Mouse (Mus musculus) midbrain, embryonic 16.5 days (tissue): Measurements from ENCODE around the gene Cyth4. TPM values are rescaled to one million over a fixed set of nuclear protein-coding genes. Genes with fewer than 3 reads are reported as not detected.

Experiments used
- ATAC-seq: fragments of 200-750 bp; cut with Nextera tagmentation; 2 replicates; pipeline ENCODE4 v1.8.0; 2017; ENCODE audit warnings: moderate TSS enrichment
- H3K27ac ChIP-seq: fragments of 300-500 bp; sonication (generic); 2 replicates; pipeline ENCODE4 v1.5.1; 2014; ENCODE audit warnings: mild to moderate bottlenecking, low read length, mixed read lengths
- H3K27me3 ChIP-seq: fragments of 300-500 bp; sonication (generic); 2 replicates; pipeline ENCODE4 v1.6.1; 2014; ENCODE audit warnings: low read depth, low read length, mixed read lengths; ENCODE audit not compliant: control insufficient read depth, insufficient read depth
- H3K36me3 ChIP-seq: fragments of 300-500 bp; sonication (generic); 2 replicates; pipeline ENCODE4 v1.6.1; 2014; ENCODE audit warnings: mild to moderate bottlenecking, low read length, moderate library complexity, mixed read lengths; ENCODE audit not compliant: control insufficient read depth, insufficient read depth
- H3K4me1 ChIP-seq: fragments of 300-500 bp; sonication (generic); 2 replicates; pipeline ENCODE4 v1.6.1; 2014; ENCODE audit warnings: mild to moderate bottlenecking, low read length, mixed read lengths; ENCODE audit not compliant: control insufficient read depth, insufficient read depth
- H3K4me2 ChIP-seq: fragments of 300-500 bp; sonication (generic); 2 replicates; pipeline ENCODE4 v1.6.1; 2014; ENCODE audit warnings: mild to moderate bottlenecking, low read length, mixed read lengths
- H3K4me3 ChIP-seq: fragments of 300-500 bp; sonication (generic); 2 replicates; pipeline ENCODE4 v1.5.1; 2014; ENCODE audit warnings: low read depth, mild to moderate bottlenecking, low read length, moderate library complexity, mixed read lengths
- H3K9ac ChIP-seq: fragments of 300-500 bp; sonication (generic); 2 replicates; pipeline ENCODE4 v1.6.1; 2014; ENCODE audit warnings: low read depth, low read length, mixed read lengths
- H3K9me3 ChIP-seq: fragments of 300-500 bp; sonication (generic); replicated peaks from 2 replicates; pipeline ENCODE4 v1.6.1; 2014; ENCODE audit warnings: mild to moderate bottlenecking, low read length, mixed read lengths; ENCODE audit not compliant: control insufficient read depth, poor library complexity, severe bottlenecking
- WGBS: fragments of 180-500 bp; shearing (Covaris S2); extraction: QIAGEN DNeasy Blood & Tissue Kit; methylation state at CpG from one replicate; pipeline ENCODE4 v1.1.7; 2014; 5-methylcytosine and 5-hydroxymethylcytosine counted together
- polyA plus RNA-seq: library from polyadenylated mRNA; unstranded; fragments of >200 nt; fragmentation: Nextera tagmentation; extraction: Ambion mirVana; gene quantifications from 2 replicates; pipeline ENCODE4 v1.2.1, GENCODE M21; 2015

Cyth4 gene
- polyA plus RNA-seq, 1 experiment from 2014 or later = 5.3 TPM

- H3K9me3 ChIP-seq = no peaks in the 10 kb centered on the region
- H3K36me3 ChIP-seq = no peaks in the 10 kb centered on the region
- no peaks in the 10 kb centered on the region for H3K27me3 ChIP-seq
- no peak overlapping the region for H3K4me2 ChIP-seq
- H3K4me1 ChIP-seq = peaks cover 2% of the 10 kb centered on the region; the same call in 1 of the 2 replicates
- no peak for ATAC-seq
- no peak overlapping the region for H3K9ac ChIP-seq
- H3K4me3 ChIP-seq = no peak overlapping the region
- WGBS = 48% methylated on average over 8 of the region's 8 CpGs
- H3K27ac ChIP-seq = no peak overlapping the region
Observed at GRCm38 (mm10) chr15:78644606-78645005, 47.8 kb downstream of the Cyth4 start.

GRCm38 (mm10) chr15:78647746-78648145 lies 50.9 kb downstream of the Cyth4 start:
- H3K4me1 ChIP-seq = no peaks in the 10 kb centered on the region; the same call in 1 of the 2 replicates
- no peaks in the 10 kb centered on the region for H3K36me3 ChIP-seq
- H3K27me3 ChIP-seq = no peaks in the 10 kb centered on the region
- H3K9me3 ChIP-seq = no peaks in the 10 kb centered on the region
- H3K27ac ChIP-seq = no peak overlapping the region
- ATAC-seq = no peak
- no peak overlapping the region for H3K9ac ChIP-seq
- no peak overlapping the region for H3K4me2 ChIP-seq
- H3K4me3 ChIP-seq = no peak overlapping the region
- 87% methylated on average over 4 of the region's 4 CpGs for WGBS

DNA sequence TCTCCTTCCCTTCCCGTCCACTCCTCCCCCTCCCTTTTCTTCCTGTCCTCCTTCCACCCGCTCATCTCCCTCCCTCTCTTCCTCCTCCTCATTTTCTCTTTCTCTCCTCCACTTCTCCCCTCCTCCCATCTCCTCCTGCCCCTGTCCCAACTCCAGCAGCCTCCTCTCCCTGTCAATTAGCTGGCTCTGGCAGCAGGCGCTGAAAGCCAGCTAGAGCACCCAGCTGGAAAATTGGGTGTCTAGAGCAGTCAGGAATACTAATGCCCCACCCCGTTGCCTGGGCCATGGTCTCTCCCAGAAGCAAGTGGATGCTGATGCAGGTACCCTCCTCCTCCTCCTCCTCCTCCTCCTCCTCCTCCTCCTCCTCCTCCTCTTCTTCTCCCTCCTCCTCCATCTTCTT lies 54.3 kb downstream of the Cyth4 start:
- H3K4me2 ChIP-seq = no peak overlapping the region
- no peaks in the 10 kb centered on the region for H3K9me3 ChIP-seq
- H3K4me1 ChIP-seq = no peaks in the 10 kb centered on the region
- no peak overlapping the region for H3K27ac ChIP-seq
- no peak for ATAC-seq
- no peak overlapping the region for H3K9ac ChIP-seq
- WGBS = 34% methylated on average over 4 of the region's 4 CpGs
- no peaks in the 10 kb centered on the region for H3K36me3 ChIP-seq
- no peak overlapping the region for H3K4me3 ChIP-seq
- H3K27me3 ChIP-seq = no peaks in the 10 kb centered on the region

GRCm38 (mm10) chr15:78664268-78664667 lies 67.4 kb downstream of the Cyth4 start:
- H3K4me3 ChIP-seq = no peak overlapping the region
- H3K9me3 ChIP-seq = no peaks in the 10 kb centered on the region
- no peaks in the 10 kb centered on the region; the same call in 1 of the 2 replicates for H3K4me1 ChIP-seq
- no peak for ATAC-seq
- no peak overlapping the region for H3K9ac ChIP-seq
- no peaks in the 10 kb centered on the region for H3K36me3 ChIP-seq
- H3K4me2 ChIP-seq = no peak overlapping the region
- WGBS = 58% methylated on average over 5 of the region's 5 CpGs
- no peak overlapping the region for H3K27ac ChIP-seq
- H3K27me3 ChIP-seq = no peaks in the 10 kb centered on the region

GRCm38 (mm10) chr15:78669221-78669871 lies 72.5 kb downstream of the Cyth4 start:
- Histone ChIP-seq H3K27me3 (peaks cover 9% of the 10 kb centered on the region), H3K9me3 (no peaks in the 10 kb centered on the region; the same call in 1 of the 2 replicates), H3K9ac (no peak overlapping the region), H3K4me1 (peaks cover 7% of the 10 kb centered on the region; the same call in 1 of the 2 replicates), H3K36me3 (peaks cover 14% of the 10 kb centered on the region), H3K4me3 (no peak overlapping the region), H3K4me2 (no peak overlapping the region), H3K27ac (no peak overlapping the region)
- no peak for ATAC-seq
- 67% methylated on average over 10 of the region's 10 CpGs for WGBS

- Histone ChIP-seq H3K4me3 (no peak overlapping the region), H3K27ac (no peak overlapping the region), H3K9me3 (no peaks in the 10 kb centered on the region; the same call in 1 of the 2 replicates), H3K4me2 (no peak overlapping the region), H3K36me3 (peaks cover 14% of the 10 kb centered on the region), H3K27me3 (peaks cover 9% of the 10 kb centered on the region), H3K9ac (no peak overlapping the region), H3K4me1 (peaks cover 7% of the 10 kb centered on the region)
- peak; percentile 12; the same call in 1 of the 2 replicates for ATAC-seq
- 18% methylated on average over 5 of the region's 5 CpGs for WGBS
Observed at GRCm38 (mm10) chr15:78670341-78670740, 73.5 kb downstream of the Cyth4 start.

Other genes starting within 250 kb of the Cyth4 start
- gene Tex33, start 201.1 kb upstream of the Cyth4 start, polyA plus RNA-seq = not detected in 2 replicates
- gene Tst, start 191.1 kb upstream of the Cyth4 start, polyA plus RNA-seq = 15.3 and 22.8 TPM in 2 replicates
- 3.6 and 4.3 TPM in 2 replicates for gene Mpst, start 190.6 kb upstream of the Cyth4 start, polyA plus RNA-seq
- gene Kctd17, start 168.5 kb upstream of the Cyth4 start, polyA plus RNA-seq = 152 and 156 TPM in 2 replicates
- gene Tmprss6, start 128.4 kb upstream of the Cyth4 start, polyA plus RNA-seq = 0.09 and 0.31 TPM in 2 replicates
- gene Il2rb, start 101.8 kb upstream of the Cyth4 start, polyA plus RNA-seq = 0.20 TPM in 1 of 2 replicates, not detected in the other
- 6.7 and 7.8 TPM in 2 replicates for gene C1qtnf6, start 65.6 kb upstream of the Cyth4 start, polyA plus RNA-seq
- gene Sstr3, start 52.4 kb upstream of the Cyth4 start, polyA plus RNA-seq = 0.15 and 0.16 TPM in 2 replicates
- gene Rac2, start 24.3 kb upstream of the Cyth4 start, polyA plus RNA-seq = 1.8 and 2.3 TPM in 2 replicates
- gene Elfn2, start 121.7 kb downstream of the Cyth4 start, polyA plus RNA-seq = 9.6 and 12.6 TPM in 2 replicates
- 13.5 and 19.7 TPM in 2 replicates for gene Mfng, start 176.4 kb downstream of the Cyth4 start, polyA plus RNA-seq
- gene Card10, start 206.0 kb downstream of the Cyth4 start, polyA plus RNA-seq = 1.8 and 2.2 TPM in 2 replicates
- 11.4 and 13.6 TPM in 2 replicates for gene Cdc42ep1, start 245.6 kb downstream of the Cyth4 start, polyA plus RNA-seq